Mouse (Mus musculus) kidney, embryonic 15.5 days (tissue): ENCODE measurements around the gene Ndufv3. TPM values are rescaled to one million over a fixed set of nuclear protein-coding genes. Genes with fewer than 3 reads are reported as not detected.

Experiments
- ATAC-seq: fragments of 200-750 bp; cut with Nextera tagmentation; replicated peaks from 2 replicates; pipeline ENCODE4 v1.8.0; 2017; ENCODE audit warnings: moderate TSS enrichment; ENCODE audit not compliant: low FRiP score
- H3K27ac ChIP-seq: fragments of 300-500 bp; sonication (generic); 2 replicates; pipeline ENCODE4 v1.5.1; 2015; ENCODE audit warnings: mild to moderate bottlenecking, inconsistent platforms
- H3K27me3 ChIP-seq: fragments of 300-500 bp; sonication (generic); 2 replicates; pipeline ENCODE4 v1.6.1; 2015; ENCODE audit warnings: inconsistent platforms
- H3K36me3 ChIP-seq: fragments of 300-500 bp; sonication (generic); 2 replicates; pipeline ENCODE4 v1.6.1; 2015; ENCODE audit warnings: inconsistent platforms
- H3K4me1 ChIP-seq: fragments of 300-500 bp; sonication (generic); 2 replicates; pipeline ENCODE4 v1.6.1; 2015; ENCODE audit warnings: inconsistent platforms
- H3K4me2 ChIP-seq: fragments of 300-500 bp; sonication (generic); 2 replicates; pipeline ENCODE4 v1.6.1; 2015; ENCODE audit warnings: moderate library complexity, mild to moderate bottlenecking, inconsistent platforms
- H3K4me3 ChIP-seq: fragments of 300-500 bp; sonication (generic); replicated peaks from 2 replicates; pipeline ENCODE4 v1.5.1; 2015; ENCODE audit warnings: mild to moderate bottlenecking, inconsistent platforms
- H3K9ac ChIP-seq: fragments of 300-500 bp; sonication (generic); 2 replicates; pipeline ENCODE4 v1.6.1; 2015; ENCODE audit warnings: mild to moderate bottlenecking, inconsistent platforms
- H3K9me3 ChIP-seq: fragments of 300-500 bp; sonication (generic); replicated peaks from 2 replicates; pipeline ENCODE4 v1.6.1; 2016; ENCODE audit warnings: inconsistent platforms
- WGBS: fragments of 180-500 bp; shearing (Covaris S2); methylation state at CpG from one replicate; pipeline ENCODE4 v1.1.7; 2015; ENCODE audit warnings: mixed read lengths; 5-methylcytosine and 5-hydroxymethylcytosine counted together
- polyA plus RNA-seq: library from polyadenylated mRNA; unstranded; fragments of >200 nt; fragmentation: Nextera tagmentation; extraction: Ambion mirVana; gene quantifications from 2 replicates; pipeline ENCODE4 v1.2.1, GENCODE M21; 2015

Gene Ndufv3
- polyA plus RNA-seq, 1 experiment from 2014 or later: 261 TPM

GRCm38 (mm10) chr17:31563632-31564014 is 43.7 kb downstream of the Ndufv3 start:
- H3K9me3 ChIP-seq: no peaks in the 10 kb centered on the region
- H3K4me1 ChIP-seq: peaks cover 31% of the 10 kb centered on the region
- H3K27ac ChIP-seq: peak overlapping the region; percentile 92
- peak overlapping the region; percentile 60 for H3K4me2 ChIP-seq
- H3K4me3 ChIP-seq: peak overlapping the region; percentile 69
- no peaks in the 10 kb centered on the region for H3K27me3 ChIP-seq
- 16% methylated on average over 12 of the region's 12 CpGs for WGBS
- H3K9ac ChIP-seq: peak overlapping the region; percentile 46
- ATAC-seq: no peak; the same call in 1 of the 2 replicates
- H3K36me3 ChIP-seq: no peaks in the 10 kb centered on the region

DNA sequence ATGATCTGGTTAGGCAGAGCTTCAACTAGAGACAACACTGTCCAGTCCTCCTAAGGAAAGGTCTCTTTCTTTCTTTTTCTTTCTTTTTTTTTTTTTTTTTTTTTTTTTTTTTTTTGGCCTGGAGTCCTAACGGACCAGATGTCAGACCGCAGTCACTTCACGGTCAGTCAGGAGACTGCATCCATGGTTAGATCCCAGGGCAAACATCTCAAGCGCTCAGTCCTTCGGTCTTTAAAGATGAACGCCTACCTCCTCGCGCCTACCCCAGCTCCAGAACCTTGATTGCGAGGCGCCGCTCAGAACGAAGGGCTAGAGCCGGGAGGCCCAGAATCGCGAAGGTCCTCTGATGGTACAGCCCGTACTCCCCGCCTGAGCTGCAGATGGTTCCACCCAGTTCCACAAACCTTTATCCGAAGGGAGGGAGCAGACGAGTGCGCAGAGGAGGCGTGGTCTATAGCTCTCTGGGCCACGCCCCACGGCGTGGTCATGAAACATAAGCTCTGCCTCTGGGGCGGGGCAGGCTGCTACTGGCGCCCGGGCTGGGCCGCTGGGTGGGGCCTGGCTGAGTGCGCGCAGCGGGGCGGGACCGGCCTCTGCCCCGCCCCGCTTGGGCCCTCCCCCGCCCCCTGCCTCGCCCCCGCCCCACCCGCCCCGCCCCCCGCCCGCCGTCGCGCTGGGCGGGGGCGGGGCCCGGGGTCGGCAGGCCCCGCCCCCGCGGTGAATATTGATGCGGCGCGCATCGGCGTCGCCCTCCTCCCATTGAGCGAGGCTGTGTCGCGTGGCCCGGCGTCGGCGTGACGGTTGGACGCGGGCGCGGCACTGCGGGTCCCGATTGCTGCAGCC is 44.3 kb downstream of the Ndufv3 start, which contains the start of gene Pknox1:
Pknox1 (plus strand) TSS at position 720 of the 843 bp plus-strand sequence.
- ATAC-seq: peak; percentile 95
- no peaks in the 10 kb centered on the region for H3K27me3 ChIP-seq
- peak within 1 kb of the TSS; percentile 89 for H3K9ac ChIP-seq
- no peaks in the 10 kb centered on the region for H3K9me3 ChIP-seq
- H3K4me3 ChIP-seq: peak within 1 kb of the TSS; percentile 69
- H3K4me1 ChIP-seq: peaks cover 36% of the 10 kb centered on the region
- WGBS: 0% methylated on average over 57 of the region's 72 CpGs
- no peaks in the 10 kb centered on the region for H3K36me3 ChIP-seq
- H3K4me2 ChIP-seq: peak within 1 kb of the TSS; percentile 68
- peak within 1 kb of the TSS; percentile 96 for H3K27ac ChIP-seq

- WGBS: 0% methylated on average over 19 of the region's 44 CpGs
- no peak for ATAC-seq
These were observed 44.9 kb downstream of the Ndufv3 start for GRCm38 (mm10) chr17:31564858-31565140.

GRCm38 (mm10) chr17:31565141-31566056 is 45.5 kb downstream of the Ndufv3 start:
- peak overlapping the region; percentile 96 for H3K27ac ChIP-seq
- H3K9me3 ChIP-seq: no peaks in the 10 kb centered on the region
- H3K36me3 ChIP-seq: no peaks in the 10 kb centered on the region
- peak overlapping the region; percentile 89 for H3K9ac ChIP-seq
- under 1% methylated on average over 88 of the region's 88 CpGs for WGBS
- H3K4me3 ChIP-seq: peak overlapping the region; percentile 69
- ATAC-seq: peak; percentile 65
- H3K4me2 ChIP-seq: peak overlapping the region; percentile 68
- no peaks in the 10 kb centered on the region for H3K27me3 ChIP-seq
- peaks cover 44% of the 10 kb centered on the region for H3K4me1 ChIP-seq

More at GRCm38 (mm10) chr17:31564858-31565140, 44.9 kb downstream of the Ndufv3 start:
- peak overlapping the region; percentile 96 for H3K27ac ChIP-seq
- peak overlapping the region; percentile 68 for H3K4me2 ChIP-seq
- no peaks in the 10 kb centered on the region for H3K36me3 ChIP-seq
- H3K9ac ChIP-seq: peak overlapping the region; percentile 89
- H3K27me3 ChIP-seq: no peaks in the 10 kb centered on the region
- no peaks in the 10 kb centered on the region for H3K9me3 ChIP-seq
- H3K4me3 ChIP-seq: peak overlapping the region; percentile 69
- peaks cover 41% of the 10 kb centered on the region for H3K4me1 ChIP-seq

- H3K36me3 ChIP-seq: no peaks in the 10 kb centered on the region
- H3K9me3 ChIP-seq: no peaks in the 10 kb centered on the region
- peak overlapping the region; percentile 69 for H3K4me3 ChIP-seq
- H3K27me3 ChIP-seq: no peaks in the 10 kb centered on the region
- peaks cover 46% of the 10 kb centered on the region for H3K4me1 ChIP-seq
- ATAC-seq: no peak
- H3K9ac ChIP-seq: peak overlapping the region; percentile 89; the same call in 1 of the 2 replicates
- 73% methylated on average over 6 of the region's 6 CpGs for WGBS
- peak overlapping the region; percentile 96 for H3K27ac ChIP-seq
- peak overlapping the region; percentile 68 for H3K4me2 ChIP-seq
These were observed 46.4 kb downstream of the Ndufv3 start for GRCm38 (mm10) chr17:31566276-31566675.

DNA sequence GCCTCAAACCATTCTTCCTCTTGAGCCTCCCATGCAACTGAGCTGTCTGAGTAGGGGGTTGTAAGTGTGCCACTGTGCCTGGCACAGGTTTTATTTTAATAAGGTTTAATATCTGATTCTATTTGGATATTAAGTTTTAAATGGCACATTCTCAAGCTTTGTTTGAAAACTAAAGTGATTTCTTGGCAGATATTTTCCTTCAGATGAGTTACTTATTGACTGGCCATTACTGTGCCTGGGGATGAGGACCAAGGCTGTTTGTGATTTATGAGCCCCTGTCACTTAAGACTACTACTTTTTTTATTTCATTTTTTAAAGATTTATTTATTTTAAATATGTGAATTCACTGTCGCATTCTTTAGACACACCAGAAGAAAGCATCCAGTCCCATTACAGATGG is 49.8 kb downstream of the Ndufv3 start:
- no peak for ATAC-seq
- 91% methylated on average over 1 of the region's 1 CpGs for WGBS
- no peak overlapping the region for H3K4me3 ChIP-seq
- peaks cover 41% of the 10 kb centered on the region for H3K4me1 ChIP-seq
- no peak overlapping the region; the same call in 1 of the 2 replicates for H3K27ac ChIP-seq
- no peak overlapping the region for H3K4me2 ChIP-seq
- H3K9me3 ChIP-seq: no peaks in the 10 kb centered on the region
- H3K27me3 ChIP-seq: no peaks in the 10 kb centered on the region
- H3K9ac ChIP-seq: no peak overlapping the region
- no peaks in the 10 kb centered on the region; the same call in 1 of the 2 replicates for H3K36me3 ChIP-seq

DNA sequence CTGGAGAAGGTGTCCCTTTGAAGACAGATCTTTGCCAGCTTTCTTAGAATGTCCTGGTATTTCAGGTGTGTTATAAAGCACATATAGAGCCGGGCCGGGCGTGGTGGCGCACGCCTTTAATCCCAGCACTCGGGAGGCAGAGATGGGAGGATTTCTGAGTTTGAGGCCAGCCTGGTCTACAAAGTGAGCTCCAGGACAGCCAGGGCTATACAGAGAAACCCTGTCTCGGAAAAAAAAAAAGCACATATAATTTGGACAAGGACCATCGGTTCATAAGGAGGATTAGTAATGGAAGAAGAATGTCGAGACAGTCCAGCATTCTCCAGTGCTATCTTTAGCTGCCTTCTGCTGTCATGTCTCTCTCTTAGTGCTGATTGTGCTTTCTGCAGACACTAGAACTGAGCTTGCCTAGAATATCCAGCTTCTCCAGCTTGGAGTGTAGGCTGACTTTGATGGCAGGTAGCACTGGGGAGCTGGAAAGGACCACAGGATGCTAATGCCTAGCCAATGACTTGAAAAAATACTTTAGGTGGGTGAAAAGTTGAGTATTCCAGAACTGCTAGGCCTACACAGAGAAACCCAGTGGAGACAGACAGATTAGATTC is 50.5 kb downstream of the Ndufv3 start:
- no peaks in the 10 kb centered on the region for H3K9me3 ChIP-seq
- H3K27ac ChIP-seq: no peak overlapping the region
- H3K4me1 ChIP-seq: peaks cover 41% of the 10 kb centered on the region
- ATAC-seq: peak; percentile 82
- no peak overlapping the region for H3K9ac ChIP-seq
- no peak overlapping the region for H3K4me2 ChIP-seq
- H3K27me3 ChIP-seq: no peaks in the 10 kb centered on the region
- H3K36me3 ChIP-seq: no peaks in the 10 kb centered on the region; the same call in 1 of the 2 replicates
- H3K4me3 ChIP-seq: no peak overlapping the region
- 88% methylated on average over 9 of the region's 9 CpGs for WGBS

DNA sequence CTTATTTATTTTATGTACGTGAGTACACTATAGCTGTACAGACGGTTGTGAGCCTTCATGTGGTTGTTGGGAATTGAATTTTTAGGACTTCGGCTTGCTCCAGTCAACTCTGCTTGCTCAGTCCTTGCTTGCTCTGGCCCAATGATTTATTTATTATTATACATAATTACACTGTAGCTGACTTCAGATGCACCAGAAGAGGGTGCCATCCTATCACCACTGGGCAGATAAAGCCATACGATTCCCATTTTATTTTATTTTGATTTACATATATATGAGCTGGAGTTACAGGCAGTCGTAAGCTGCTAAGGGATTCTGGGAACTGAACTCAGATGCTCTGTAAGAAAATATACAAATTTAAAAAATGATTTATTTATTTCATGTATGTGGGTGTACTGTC is 51.8 kb downstream of the Ndufv3 start:
- no peak overlapping the region for H3K4me3 ChIP-seq
- no peaks in the 10 kb centered on the region for H3K9me3 ChIP-seq
- WGBS: 83% methylated on average over 5 of the region's 5 CpGs
- no peak overlapping the region for H3K9ac ChIP-seq
- H3K4me1 ChIP-seq: peaks cover 31% of the 10 kb centered on the region
- no peak for ATAC-seq
- H3K27me3 ChIP-seq: no peaks in the 10 kb centered on the region
- H3K4me2 ChIP-seq: no peak overlapping the region
- H3K27ac ChIP-seq: no peak overlapping the region
- H3K36me3 ChIP-seq: no peaks in the 10 kb centered on the region; the same call in 1 of the 2 replicates

- H3K9ac ChIP-seq: no peak overlapping the region
- no peak for ATAC-seq
- no peak overlapping the region for H3K4me2 ChIP-seq
- no peak overlapping the region for H3K27ac ChIP-seq
- no peaks in the 10 kb centered on the region; the same call in 1 of the 2 replicates for H3K36me3 ChIP-seq
- no peaks in the 10 kb centered on the region for H3K9me3 ChIP-seq
- H3K4me3 ChIP-seq: no peak overlapping the region
- 81% methylated on average over 7 of the region's 7 CpGs for WGBS
- no peaks in the 10 kb centered on the region for H3K27me3 ChIP-seq
- peaks cover 16% of the 10 kb centered on the region; the same call in 1 of the 2 replicates for H3K4me1 ChIP-seq
These were observed 54.7 kb downstream of the Ndufv3 start for GRCm38 (mm10) chr17:31574662-31575061.

GRCm38 (mm10) chr17:31576394-31577175 is 56.7 kb downstream of the Ndufv3 start:
- H3K4me3 ChIP-seq: no peak overlapping the region
- no peak overlapping the region for H3K27ac ChIP-seq
- H3K9me3 ChIP-seq: no peaks in the 10 kb centered on the region
- peaks cover 21% of the 10 kb centered on the region for H3K4me1 ChIP-seq
- no peaks in the 10 kb centered on the region; the same call in 1 of the 2 replicates for H3K36me3 ChIP-seq
- no peak overlapping the region for H3K4me2 ChIP-seq
- H3K9ac ChIP-seq: no peak overlapping the region
- ATAC-seq: no peak
- no peaks in the 10 kb centered on the region for H3K27me3 ChIP-seq
- 78% methylated on average over 10 of the region's 10 CpGs for WGBS

GRCm38 (mm10) chr17:31580344-31580743 is 60.4 kb downstream of the Ndufv3 start:
- no peak for ATAC-seq
- Histone ChIP-seq H3K36me3 (peaks cover 15% of the 10 kb centered on the region), H3K27ac (no peak overlapping the region), H3K9ac (no peak overlapping the region), H3K27me3 (no peaks in the 10 kb centered on the region), H3K9me3 (no peaks in the 10 kb centered on the region), H3K4me1 (peaks cover 21% of the 10 kb centered on the region), H3K4me2 (no peak overlapping the region), H3K4me3 (no peak overlapping the region)
- WGBS: 67% methylated on average over 3 of the region's 3 CpGs
